Mouse (Mus musculus) heart, embryonic 11.5 days (tissue): ENCODE results near the gene Dnajc19. TPM values are rescaled to one million over a fixed set of nuclear protein-coding genes. Genes with fewer than 3 reads are reported as not detected.

ENCODE experiments used
- ATAC-seq: fragments of 200-750 bp; cut with Nextera tagmentation; replicated peaks from 2 replicates; pipeline ENCODE4 v1.8.0; 2017; ENCODE audit warnings: moderate library complexity; ENCODE audit not compliant: insufficient number of reproducible peaks, low FRiP score, low TSS enrichment
- H3K27ac ChIP-seq: fragments of 300-500 bp; sonication (generic); 2 replicates; pipeline ENCODE4 v1.5.1; 2014; ENCODE audit warnings: mild to moderate bottlenecking, low read depth, low read length
- H3K27me3 ChIP-seq: fragments of 300-500 bp; sonication (generic); 2 replicates; pipeline ENCODE4 v1.6.1; 2014; ENCODE audit warnings: mild to moderate bottlenecking, low read length, mixed read lengths; ENCODE audit not compliant: control insufficient read depth, insufficient read depth
- H3K36me3 ChIP-seq: fragments of 300-500 bp; sonication (generic); 2 replicates; pipeline ENCODE4 v1.6.1; 2014; ENCODE audit warnings: mild to moderate bottlenecking, low read length, moderate library complexity, mixed read lengths; ENCODE audit not compliant: control insufficient read depth, insufficient read depth
- H3K4me1 ChIP-seq: fragments of 300-500 bp; sonication (generic); 2 replicates; pipeline ENCODE4 v1.6.1; 2014; ENCODE audit warnings: low read length; ENCODE audit not compliant: control insufficient read depth, insufficient read depth
- H3K4me2 ChIP-seq: fragments of 300-500 bp; sonication (generic); 2 replicates; pipeline ENCODE4 v1.6.1; 2014; ENCODE audit warnings: mild to moderate bottlenecking, moderate library complexity
- H3K4me3 ChIP-seq: fragments of 300-500 bp; sonication (generic); 2 replicates; pipeline ENCODE4 v1.5.1; 2014; ENCODE audit warnings: low read depth, low read length
- H3K9ac ChIP-seq: fragments of 300-500 bp; sonication (generic); 2 replicates; pipeline ENCODE4 v1.6.1; 2014; ENCODE audit warnings: mild to moderate bottlenecking, low read depth, low read length, moderate library complexity
- H3K9me3 ChIP-seq: fragments of 300-500 bp; sonication (generic); replicated peaks from 2 replicates; pipeline ENCODE4 v1.6.1; 2016; ENCODE audit warnings: low read length; ENCODE audit not compliant: control insufficient read depth
- WGBS: fragments of 180-500 bp; shearing (Covaris S2); extraction: QIAGEN DNeasy Blood & Tissue Kit; methylation state at CpG from one replicate; pipeline ENCODE4 v1.1.7; 2014; ENCODE audit not compliant: insufficient replicate concordance; 5-methylcytosine and 5-hydroxymethylcytosine counted together
- polyA plus RNA-seq: library from polyadenylated mRNA; unstranded; fragments of >200 nt; fragmentation: Nextera tagmentation; extraction: Ambion mirVana; gene quantifications from 2 replicates; pipeline ENCODE4 v1.2.1, GENCODE M21; 2014

The Dnajc19 gene
- polyA plus RNA-seq, 1 experiment from 2014 or later: 146 TPM

DNA sequence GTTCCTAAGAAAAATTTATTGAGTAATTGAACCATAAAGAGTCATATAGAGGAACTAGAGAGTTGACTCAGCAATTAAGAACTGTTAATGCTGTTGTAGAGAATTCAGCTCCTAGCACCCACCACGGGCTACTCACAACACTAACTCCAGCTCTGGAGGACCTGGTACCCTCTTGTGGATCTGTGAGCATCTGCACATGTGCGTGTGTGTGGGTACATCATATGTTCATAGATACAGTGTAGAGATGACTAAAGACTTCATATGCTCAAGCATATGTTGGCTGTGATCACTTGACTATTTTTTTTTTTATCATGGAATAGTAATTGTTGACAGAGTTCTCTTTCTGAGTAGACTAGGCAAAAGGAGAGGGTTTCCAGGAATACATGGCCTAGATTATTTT, 18.8 kb downstream of the Dnajc19 start:
- no peak overlapping the region for H3K4me2 ChIP-seq
- no peak overlapping the region for H3K4me3 ChIP-seq
- ATAC-seq: no peak
- WGBS: 88% methylated on average over 2 of the region's 2 CpGs
- H3K9me3 ChIP-seq: no peaks in the 10 kb centered on the region
- no peaks in the 10 kb centered on the region for H3K27me3 ChIP-seq
- H3K4me1 ChIP-seq: no peaks in the 10 kb centered on the region
- no peak overlapping the region for H3K9ac ChIP-seq
- H3K36me3 ChIP-seq: peaks cover 20% of the 10 kb centered on the region
- H3K27ac ChIP-seq: no peak overlapping the region

- peaks cover 12% of the 10 kb centered on the region for H3K36me3 ChIP-seq
- no peak overlapping the region for H3K4me3 ChIP-seq
These were observed 39.1 kb downstream of the Dnajc19 start for GRCm38 (mm10) chr3:34041990-34042389.

GRCm38 (mm10) chr3:34035706-34036105, 45.4 kb downstream of the Dnajc19 start:
- Histone ChIP-seq H3K9me3 (no peaks in the 10 kb centered on the region), H3K9ac (no peak overlapping the region), H3K36me3 (peaks cover 3% of the 10 kb centered on the region; the same call in 1 of the 2 replicates), H3K4me2 (no peak overlapping the region), H3K4me3 (no peak overlapping the region), H3K4me1 (peaks cover 7% of the 10 kb centered on the region; the same call in 1 of the 2 replicates), H3K27ac (no peak overlapping the region), H3K27me3 (no peaks in the 10 kb centered on the region)
- 85% methylated on average over 3 of the region's 3 CpGs for WGBS
- ATAC-seq: no peak

More at GRCm38 (mm10) chr3:34041990-34042389, 39.1 kb downstream of the Dnajc19 start:
- Histone ChIP-seq H3K9ac (no peak overlapping the region), H3K27me3 (no peaks in the 10 kb centered on the region), H3K4me2 (no peak overlapping the region), H3K27ac (no peak overlapping the region), H3K9me3 (no peaks in the 10 kb centered on the region), H3K4me1 (peaks cover 5% of the 10 kb centered on the region; the same call in 1 of the 2 replicates)
- no peak for ATAC-seq
- 88% methylated on average over 4 of the region's 4 CpGs for whole genome bisulfite sequencing

DNA sequence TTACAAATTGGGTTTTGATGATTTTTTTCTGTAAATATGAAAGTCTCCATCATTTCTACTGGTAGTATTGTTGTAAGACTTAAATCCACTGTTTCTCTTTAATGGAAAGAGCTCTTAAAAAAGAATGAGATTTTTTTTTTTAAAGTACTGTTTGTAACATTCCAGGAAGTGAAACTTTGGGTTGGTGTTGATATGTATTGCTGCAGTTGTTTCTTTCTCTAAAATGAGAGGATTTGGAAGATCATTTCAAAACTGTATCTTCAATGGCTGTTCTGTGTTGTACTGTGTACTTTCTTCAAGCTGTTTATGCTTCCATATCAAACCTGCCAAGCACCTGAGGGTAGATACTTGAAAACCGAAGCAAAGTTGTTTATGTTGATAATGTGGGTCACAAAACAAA, 46.3 kb downstream of the Dnajc19 start:
- WGBS: 71% methylated on average over 1 of the region's 1 CpGs
- Histone ChIP-seq H3K9me3 (no peaks in the 10 kb centered on the region), H3K4me3 (no peak overlapping the region), H3K36me3 (no peaks in the 10 kb centered on the region), H3K9ac (no peak overlapping the region), H3K27ac (no peak overlapping the region), H3K27me3 (no peaks in the 10 kb centered on the region), H3K4me2 (no peak overlapping the region), H3K4me1 (peaks cover 7% of the 10 kb centered on the region; the same call in 1 of the 2 replicates)
- no peak for ATAC-seq

DNA sequence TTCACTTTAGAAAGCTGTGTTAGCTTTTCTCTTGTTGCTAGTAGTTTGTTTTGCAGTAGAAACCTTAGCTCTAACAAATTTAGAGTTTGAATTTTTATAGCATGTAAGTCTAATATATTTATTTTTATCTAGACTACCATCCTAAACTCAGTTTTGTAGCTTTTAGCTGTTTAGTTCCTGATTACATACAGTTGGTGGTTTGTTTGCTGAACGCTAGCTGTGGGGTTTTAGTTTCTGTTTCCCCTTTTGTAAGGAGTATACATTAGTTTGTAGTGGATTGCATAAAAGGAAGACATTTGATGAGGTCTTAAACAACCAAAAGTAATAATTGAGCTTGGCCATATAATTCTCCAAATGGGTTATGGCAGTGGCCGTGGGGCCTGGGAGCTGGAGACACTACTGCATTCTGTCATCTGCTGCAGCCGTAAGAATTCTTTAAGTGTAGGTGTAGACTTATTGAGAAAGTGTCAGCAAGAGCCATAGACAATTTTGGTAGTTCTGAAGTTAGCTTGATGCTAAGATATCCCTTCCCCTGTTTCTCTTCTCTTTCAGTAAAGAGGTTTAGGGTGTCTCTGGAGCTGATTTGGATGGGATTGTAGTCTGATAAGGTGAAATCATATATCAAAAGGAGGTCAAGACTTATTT, 47.3 kb downstream of the Dnajc19 start:
- H3K9me3 ChIP-seq: no peaks in the 10 kb centered on the region
- H3K27ac ChIP-seq: no peak overlapping the region
- peaks cover 7% of the 10 kb centered on the region; the same call in 1 of the 2 replicates for H3K4me1 ChIP-seq
- no peak for ATAC-seq
- no peaks in the 10 kb centered on the region for H3K27me3 ChIP-seq
- H3K4me2 ChIP-seq: no peak overlapping the region
- WGBS: 77% methylated on average over 3 of the region's 3 CpGs
- H3K9ac ChIP-seq: no peak overlapping the region
- H3K4me3 ChIP-seq: no peak overlapping the region
- no peaks in the 10 kb centered on the region for H3K36me3 ChIP-seq

DNA sequence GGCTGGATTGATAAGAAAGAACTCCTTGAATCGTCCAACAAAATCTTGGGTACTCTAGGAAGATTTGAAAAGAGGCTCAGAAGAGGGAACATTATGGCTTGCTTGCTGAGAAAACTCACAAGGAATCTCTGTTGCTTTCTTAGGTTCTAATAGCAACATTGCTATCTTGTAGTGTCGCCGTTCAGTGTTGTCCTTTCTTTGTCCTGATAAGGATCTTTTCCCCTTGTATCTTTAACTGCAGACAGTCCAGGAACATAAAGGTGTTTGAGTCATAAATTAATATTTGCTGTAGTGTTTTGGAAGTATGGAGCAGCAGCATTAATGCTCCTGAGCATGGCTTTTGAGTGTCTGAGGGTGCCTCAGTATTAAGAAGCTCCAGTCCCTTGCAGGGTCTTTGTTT, 50.5 kb downstream of the Dnajc19 start:
- Histone ChIP-seq H3K9me3 (no peaks in the 10 kb centered on the region), H3K27me3 (no peaks in the 10 kb centered on the region), H3K9ac (no peak overlapping the region), H3K27ac (no peak overlapping the region), H3K36me3 (no peaks in the 10 kb centered on the region), H3K4me2 (no peak overlapping the region), H3K4me3 (no peak overlapping the region), H3K4me1 (0 out of 2 replicates have a peak, but pooled peaks cover 2% of the 10 kb centered on the region)
- ATAC-seq: no peak
- 50% methylated on average over 3 of the region's 3 CpGs for WGBS

- Histone ChIP-seq H3K9me3 (no peaks in the 10 kb centered on the region), H3K27ac (no peak overlapping the region), H3K9ac (no peak overlapping the region), H3K4me1 (no peaks in the 10 kb centered on the region), H3K4me3 (no peak overlapping the region), H3K4me2 (no peak overlapping the region), H3K36me3 (no peaks in the 10 kb centered on the region), H3K27me3 (no peaks in the 10 kb centered on the region)
- ATAC-seq: no peak
These were observed 52.2 kb downstream of the Dnajc19 start for GRCm38 (mm10) chr3:34028935-34029334.

GRCm38 (mm10) chr3:34021259-34021828, 59.8 kb downstream of the Dnajc19 start:
- H3K4me1 ChIP-seq: peaks cover 8% of the 10 kb centered on the region
- peak overlapping the region; percentile 98 for H3K4me3 ChIP-seq
- H3K27ac ChIP-seq: no peak overlapping the region
- ATAC-seq: no peak
- WGBS: 47% methylated on average over 4 of the region's 4 CpGs
- H3K9me3 ChIP-seq: no peaks in the 10 kb centered on the region
- no peaks in the 10 kb centered on the region for H3K36me3 ChIP-seq
- no peak overlapping the region; the same call in 1 of the 2 replicates for H3K9ac ChIP-seq
- peak overlapping the region; percentile 77 for H3K4me2 ChIP-seq
- no peaks in the 10 kb centered on the region for H3K27me3 ChIP-seq
